Mouse (Mus musculus) liver, embryonic 15.5 days (tissue): ENCODE data around the gene Dnajb2. TPM values are rescaled to one million over a fixed set of nuclear protein-coding genes. Genes with fewer than 3 reads are reported as not detected.

Source experiments
- ATAC-seq: fragments of 200-750 bp; cut with Nextera tagmentation; 2 replicates; pipeline ENCODE4 v1.8.0; 2017; ENCODE audit warnings: moderate number of reproducible peaks, mild to moderate bottlenecking, moderate library complexity; ENCODE audit not compliant: insufficient read depth
- H3K27ac ChIP-seq: fragments of 300-500 bp; sonication (generic); replicated peaks from 2 replicates; pipeline ENCODE4 v1.5.1; 2015; ENCODE audit warnings: mild to moderate bottlenecking, inconsistent platforms
- H3K27me3 ChIP-seq: fragments of 300-500 bp; sonication (generic); 2 replicates; pipeline ENCODE4 v1.6.1; 2015; ENCODE audit warnings: mild to moderate bottlenecking, inconsistent platforms
- H3K36me3 ChIP-seq: fragments of 300-500 bp; sonication (generic); replicated peaks from 2 replicates; pipeline ENCODE4 v1.6.1; 2015; ENCODE audit warnings: moderate library complexity, mild to moderate bottlenecking, inconsistent platforms
- H3K4me1 ChIP-seq: fragments of 300-500 bp; sonication (generic); replicated peaks from 2 replicates; pipeline ENCODE4 v1.6.1; 2015; ENCODE audit warnings: inconsistent platforms
- H3K4me2 ChIP-seq: fragments of 300-500 bp; sonication (generic); 2 replicates; pipeline ENCODE4 v1.6.1; 2015; ENCODE audit warnings: moderate library complexity, mild to moderate bottlenecking, inconsistent platforms
- H3K4me3 ChIP-seq: fragments of 300-500 bp; sonication (generic); replicated peaks from 2 replicates; pipeline ENCODE4 v1.5.1; 2015; ENCODE audit warnings: mild to moderate bottlenecking, inconsistent platforms
- H3K9ac ChIP-seq: fragments of 300-500 bp; sonication (generic); 2 replicates; pipeline ENCODE4 v1.6.1; 2015; ENCODE audit warnings: moderate library complexity, mild to moderate bottlenecking, inconsistent platforms
- H3K9me3 ChIP-seq: fragments of 300-500 bp; sonication (generic); replicated peaks from 2 replicates; pipeline ENCODE4 v1.6.1; 2016; ENCODE audit warnings: inconsistent platforms
- WGBS: fragments of 180-500 bp; shearing (Covaris S2); methylation state at CpG from one replicate; pipeline ENCODE4 v1.1.7; 2015; ENCODE audit warnings: mixed read lengths; ENCODE audit not compliant: insufficient replicate concordance; 5-methylcytosine and 5-hydroxymethylcytosine counted together
- polyA plus RNA-seq: library from polyadenylated mRNA; unstranded; fragments of >200 nt; fragmentation: Nextera tagmentation; extraction: Ambion mirVana; gene quantifications from 2 replicates; pipeline ENCODE4 v1.2.1, GENCODE M21; 2015

Dnajb2 gene
- polyA plus RNA-seq, 1 experiment from 2014 or later: 28.9 TPM

DNA sequence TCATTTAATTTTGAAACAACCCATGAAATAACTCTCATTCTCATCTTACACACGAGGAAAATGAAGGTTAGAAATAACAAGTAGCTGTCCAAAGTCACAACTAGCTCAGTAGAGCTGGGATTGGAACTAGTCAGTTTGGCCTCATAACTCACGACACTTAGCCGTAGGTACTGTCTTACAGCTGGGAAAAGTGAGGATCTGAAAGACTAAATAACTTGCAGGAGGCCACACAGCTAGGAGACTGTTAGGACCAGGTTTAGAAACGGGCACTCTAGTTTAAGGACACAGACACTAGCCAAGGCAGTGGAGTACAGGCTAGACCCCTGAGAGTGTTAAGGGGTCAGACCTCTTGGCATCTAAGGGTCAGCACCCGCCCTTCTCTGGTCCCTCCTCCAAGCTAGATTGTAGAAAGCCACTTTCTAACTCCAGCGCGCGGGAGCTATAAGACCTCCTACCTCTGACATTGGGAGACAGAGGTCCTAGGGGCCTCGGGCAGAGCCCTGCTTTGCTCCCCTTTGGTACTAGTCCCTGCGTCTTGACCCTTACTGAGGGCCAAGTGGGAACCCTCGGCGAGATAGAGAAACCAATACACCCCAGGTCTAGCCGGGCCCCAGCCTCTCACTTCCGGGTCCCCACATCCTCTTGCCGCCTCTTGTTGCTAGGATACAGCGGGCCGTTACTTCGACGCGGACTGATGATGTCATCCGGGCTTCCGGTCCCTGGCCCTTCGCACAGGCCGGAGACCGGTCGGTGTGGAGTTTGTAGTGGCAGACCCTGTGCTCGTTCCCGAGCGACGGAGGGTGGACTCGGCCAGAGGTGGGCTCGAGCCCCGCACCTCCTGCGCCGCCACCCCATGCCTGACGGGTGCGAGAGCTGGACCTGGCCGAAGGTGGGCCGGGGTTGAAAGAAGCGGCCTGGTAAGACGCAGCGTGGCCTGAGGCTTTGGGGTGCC, 25.8 kb upstream of the Dnajb2 start, which contains the start of the genes Glb1l and Stk16:
TSS of gene Glb1l (minus strand) at position 678 of the 952 bp plus-strand sequence.
TSS of gene Stk16 (plus strand) at position 703 of the 952 bp plus-strand sequence.
- H3K27me3 ChIP-seq: no peaks in the 10 kb centered on the region
- H3K4me2 ChIP-seq: peak within 1 kb of the TSS; percentile 99
- peaks cover 71% of the 10 kb centered on the region for H3K4me1 ChIP-seq
- H3K27ac ChIP-seq: peak within 1 kb of the TSS; percentile 95
- H3K36me3 ChIP-seq: peaks cover 38% of the 10 kb centered on the region
- 3% methylated on average over 42 of the region's 42 CpGs for WGBS
- peak within 1 kb of the TSS; percentile 77 for H3K4me3 ChIP-seq
- ATAC-seq: peak; percentile 85
- peak within 1 kb of the TSS; percentile 83 for H3K9ac ChIP-seq
- no peaks in the 10 kb centered on the region for H3K9me3 ChIP-seq

DNA sequence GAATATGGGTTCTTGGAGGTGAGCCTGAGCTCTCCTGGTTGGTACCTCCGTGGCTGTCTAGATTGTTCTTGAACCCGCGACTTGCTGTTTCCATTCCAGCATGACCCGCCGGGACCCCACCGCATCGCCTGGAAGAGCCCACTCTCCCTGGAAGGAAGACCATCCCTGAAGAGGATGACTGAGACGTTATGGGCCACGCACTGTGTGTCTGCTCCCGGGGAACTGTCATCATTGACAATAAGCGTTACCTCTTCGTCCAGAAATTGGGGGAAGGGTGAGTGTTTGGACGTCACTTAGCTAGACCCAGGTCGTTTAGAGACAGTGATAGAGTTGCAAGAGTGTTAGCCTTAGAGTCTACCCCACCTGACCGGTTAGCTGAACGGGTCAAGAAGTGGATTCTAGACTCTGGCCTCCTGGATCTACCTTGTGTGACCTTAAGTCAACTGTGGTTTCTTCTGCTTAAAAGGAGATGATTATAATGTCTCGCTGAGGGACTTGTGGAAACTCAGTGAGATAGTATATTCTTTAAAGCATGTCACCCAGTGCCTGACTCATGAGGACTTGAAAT, 25.0 kb upstream of the Dnajb2 start:
- Histone ChIP-seq H3K4me3 (peak overlapping the region; percentile 77), H3K9ac (peak overlapping the region; percentile 83), H3K27ac (peak overlapping the region; percentile 95), H3K4me1 (peaks cover 80% of the 10 kb centered on the region), H3K4me2 (peak overlapping the region; percentile 99), H3K36me3 (peaks cover 46% of the 10 kb centered on the region), H3K9me3 (no peaks in the 10 kb centered on the region), H3K27me3 (no peaks in the 10 kb centered on the region)
- 6% methylated on average over 17 of the region's 17 CpGs for WGBS
- no peak for ATAC-seq

DNA sequence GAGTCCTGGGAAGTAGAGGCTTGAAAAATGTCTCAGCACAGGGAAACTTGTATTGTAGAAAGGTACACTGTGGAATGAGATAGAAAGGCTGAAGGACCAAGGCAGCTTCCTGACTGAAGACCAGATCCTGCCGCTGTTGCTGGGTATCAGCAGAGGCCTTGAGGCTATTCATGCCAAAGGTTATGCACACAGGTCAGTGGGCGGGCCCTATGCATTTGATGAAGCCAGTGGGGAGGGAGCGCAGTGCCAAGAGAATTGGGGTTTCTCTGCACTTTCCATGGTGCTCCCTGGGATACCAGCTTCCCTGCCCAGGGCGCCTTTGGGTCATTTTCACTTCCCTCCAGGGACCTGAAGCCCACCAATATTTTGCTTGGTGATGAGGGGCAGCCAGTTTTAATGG, 23.7 kb upstream of the Dnajb2 start:
- peak overlapping the region; percentile 95 for H3K27ac ChIP-seq
- ATAC-seq: no peak
- H3K4me1 ChIP-seq: peaks cover 90% of the 10 kb centered on the region
- peak overlapping the region; percentile 99 for H3K4me2 ChIP-seq
- H3K9ac ChIP-seq: peak overlapping the region; percentile 43
- H3K36me3 ChIP-seq: peaks cover 56% of the 10 kb centered on the region
- H3K9me3 ChIP-seq: no peaks in the 10 kb centered on the region
- H3K4me3 ChIP-seq: peak overlapping the region; percentile 77
- H3K27me3 ChIP-seq: no peaks in the 10 kb centered on the region
- WGBS: 68% methylated on average over 4 of the region's 4 CpGs

DNA sequence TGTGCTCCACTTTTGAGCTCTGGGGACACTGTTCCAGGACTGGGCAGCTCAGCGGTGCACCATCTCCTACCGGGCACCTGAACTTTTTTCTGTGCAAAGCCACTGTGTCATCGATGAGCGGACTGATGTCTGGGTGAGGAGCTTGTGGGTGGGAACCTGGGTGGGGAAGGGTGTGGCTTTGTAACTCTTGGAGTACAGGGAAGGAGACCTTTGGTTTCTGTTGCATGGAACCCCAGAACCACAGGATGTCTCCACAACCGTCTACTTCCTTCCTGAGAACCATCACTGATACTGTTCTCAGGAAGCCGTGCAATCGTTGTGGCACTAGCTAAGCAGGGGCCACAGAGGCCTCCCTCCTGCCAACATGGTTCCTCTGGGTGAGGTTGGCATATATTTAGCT, 23.1 kb upstream of the Dnajb2 start:
- ATAC-seq: no peak
- peaks cover 93% of the 10 kb centered on the region for H3K4me1 ChIP-seq

DNA sequence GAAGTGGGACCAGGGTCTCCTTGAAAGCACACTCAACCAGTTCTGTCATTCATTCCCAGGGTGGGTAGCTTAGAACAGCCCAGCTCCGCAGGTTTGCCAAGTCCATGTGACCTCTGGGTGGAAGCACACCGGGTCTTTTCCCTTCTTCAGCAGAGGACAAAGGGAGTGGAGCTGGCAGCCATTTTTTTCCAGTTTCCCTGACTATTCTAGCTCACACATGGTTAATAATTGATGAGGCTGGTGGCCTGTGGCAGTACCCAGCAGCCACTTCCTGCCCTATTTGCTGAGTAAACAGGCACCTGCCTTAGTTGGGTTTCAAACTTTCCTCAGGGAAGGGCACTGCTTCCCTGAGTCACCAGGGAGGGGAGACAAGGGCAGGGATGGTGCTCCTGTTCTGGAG, 21.8 kb upstream of the Dnajb2 start:
- Histone ChIP-seq H3K9ac (peak overlapping the region; percentile 93; the same call in 1 of the 2 replicates), H3K27me3 (peaks cover 2% of the 10 kb centered on the region), H3K27ac (peak overlapping the region; percentile 95), H3K9me3 (no peaks in the 10 kb centered on the region), H3K4me1 (peaks cover 81% of the 10 kb centered on the region), H3K4me2 (peak overlapping the region; percentile 99), H3K36me3 (peaks cover 56% of the 10 kb centered on the region), H3K4me3 (peak overlapping the region; percentile 80)
- WGBS: 55% methylated on average over 2 of the region's 2 CpGs
- ATAC-seq: no peak

More for the DNA sequence above, 23.1 kb upstream of the Dnajb2 start:
- Histone ChIP-seq H3K4me2 (peak overlapping the region; percentile 99), H3K27ac (peak overlapping the region; percentile 95), H3K36me3 (peaks cover 56% of the 10 kb centered on the region), H3K27me3 (no peaks in the 10 kb centered on the region), H3K4me3 (peak overlapping the region; percentile 77), H3K9me3 (no peaks in the 10 kb centered on the region), H3K9ac (peak overlapping the region; percentile 43)
- WGBS: 6% methylated on average over 7 of the region's 7 CpGs

DNA sequence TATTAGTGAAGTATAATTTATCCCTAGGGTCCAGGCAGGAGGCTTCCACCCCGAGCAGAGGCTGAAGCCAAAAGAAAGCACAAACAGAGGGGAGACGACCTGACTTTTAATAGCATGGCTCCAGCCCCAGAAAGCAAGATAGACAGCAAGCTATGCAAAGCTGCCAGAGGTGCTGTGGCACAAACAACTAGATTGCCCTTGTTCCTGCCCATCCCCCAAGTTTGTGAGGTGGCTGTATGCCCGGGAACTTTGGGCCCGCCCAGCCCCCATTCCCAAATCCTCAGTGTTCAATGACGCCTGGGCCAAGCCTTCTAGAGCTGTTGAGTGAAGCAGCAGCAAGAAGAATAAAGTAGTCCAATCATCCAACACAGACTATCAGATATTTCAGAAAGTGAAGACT, 21.3 kb upstream of the Dnajb2 start:
- peaks cover 81% of the 10 kb centered on the region for H3K4me1 ChIP-seq
- H3K4me2 ChIP-seq: peak overlapping the region; percentile 99
- no peak for ATAC-seq
- H3K27ac ChIP-seq: peak overlapping the region; percentile 95
- H3K4me3 ChIP-seq: peak overlapping the region; percentile 80
- peaks cover 56% of the 10 kb centered on the region for H3K36me3 ChIP-seq
- no peaks in the 10 kb centered on the region for H3K9me3 ChIP-seq
- H3K9ac ChIP-seq: peak overlapping the region; percentile 93; the same call in 1 of the 2 replicates
- peaks cover 7% of the 10 kb centered on the region for H3K27me3 ChIP-seq
- 44% methylated on average over 5 of the region's 5 CpGs for WGBS

DNA sequence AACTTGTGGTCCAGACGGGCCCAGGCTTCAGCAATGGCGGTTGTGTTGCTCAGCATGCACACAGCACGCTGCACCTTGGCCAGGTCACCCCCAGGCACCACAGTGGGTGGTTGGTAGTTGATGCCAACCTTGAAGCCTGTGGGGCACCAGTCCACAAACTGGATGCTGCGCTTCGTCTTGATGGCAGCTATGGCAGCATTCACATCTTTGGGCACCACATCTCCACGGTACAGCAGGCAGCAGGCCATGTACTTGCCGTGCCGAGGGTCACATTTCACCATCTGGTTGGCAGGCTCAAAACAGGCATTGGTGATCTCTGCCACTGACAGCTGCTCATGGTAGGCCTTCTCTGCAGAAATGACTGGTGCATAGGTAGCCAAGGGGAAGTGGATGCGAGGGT, 20.4 kb upstream of the Dnajb2 start:
- Histone ChIP-seq H3K27ac (peak overlapping the region; percentile 95), H3K9me3 (no peaks in the 10 kb centered on the region), H3K9ac (peak overlapping the region; percentile 93), H3K4me3 (peak overlapping the region; percentile 80), H3K27me3 (peaks cover 16% of the 10 kb centered on the region), H3K4me1 (peaks cover 78% of the 10 kb centered on the region), H3K36me3 (peaks cover 56% of the 10 kb centered on the region), H3K4me2 (peak overlapping the region; percentile 99)
- ATAC-seq: no peak
- WGBS: 85% methylated on average over 9 of the region's 9 CpGs

DNA sequence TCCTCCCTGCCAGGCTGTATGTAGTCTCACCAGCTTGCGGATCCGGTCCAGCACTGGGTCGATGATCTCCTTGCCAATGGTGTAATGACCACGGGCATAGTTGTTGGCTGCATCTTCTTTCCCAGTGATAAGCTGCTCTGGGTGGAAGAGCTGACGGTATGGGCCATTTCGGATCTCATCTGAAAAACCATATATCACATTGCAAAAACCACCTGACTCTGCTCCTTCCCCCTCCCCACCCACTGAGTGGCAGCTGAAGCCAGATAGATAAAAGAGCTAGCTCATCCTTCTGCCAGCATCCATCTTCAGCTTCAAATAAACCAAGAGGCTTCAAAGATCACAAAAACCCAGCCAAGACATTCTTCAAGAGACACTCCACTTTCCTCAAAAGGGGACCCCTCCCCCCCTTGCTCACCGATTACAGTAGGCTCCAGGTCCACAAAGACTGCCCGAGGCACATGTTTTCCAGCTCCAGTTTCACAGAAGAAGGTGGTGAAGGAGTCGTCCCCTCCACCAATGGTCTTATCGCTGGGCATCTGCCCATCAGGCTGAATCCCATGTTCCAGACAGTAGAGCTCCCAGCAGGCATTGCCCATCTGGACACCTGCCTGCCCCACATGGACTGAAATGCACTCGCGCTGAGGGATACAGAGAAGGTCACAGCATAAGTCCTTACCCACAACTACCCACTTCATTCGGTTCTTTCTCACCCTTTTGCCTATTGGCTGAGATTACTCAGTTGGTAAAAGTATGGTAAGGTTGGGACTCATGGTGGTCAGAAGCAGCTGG, 19.2 kb upstream of the Dnajb2 start:
- Histone ChIP-seq H3K4me3 (peak overlapping the region; percentile 80), H3K4me2 (peak overlapping the region; percentile 99), H3K27ac (peak overlapping the region; percentile 95), H3K36me3 (peaks cover 53% of the 10 kb centered on the region), H3K27me3 (peaks cover 26% of the 10 kb centered on the region), H3K9ac (peak overlapping the region; percentile 93), H3K9me3 (no peaks in the 10 kb centered on the region), H3K4me1 (peaks cover 70% of the 10 kb centered on the region)
- ATAC-seq: peak; percentile 55
- WGBS: 31% methylated on average over 13 of the region's 13 CpGs

DNA sequence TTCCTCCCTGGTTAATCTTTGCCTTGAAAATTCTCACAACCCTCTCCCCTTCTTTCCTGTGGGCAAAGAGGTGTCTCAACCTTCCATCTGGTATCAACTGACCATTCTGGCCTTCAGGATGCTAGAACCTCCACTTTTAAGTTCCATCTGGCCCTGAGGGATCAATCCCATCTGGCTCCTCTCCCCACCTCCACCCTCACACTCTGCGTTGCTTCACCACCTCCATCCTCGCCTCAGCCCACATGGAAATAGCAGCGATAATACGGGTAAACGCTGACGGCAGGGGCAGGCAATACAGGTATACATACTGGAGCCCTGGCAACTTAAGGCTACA, 18.3 kb upstream of the Dnajb2 start:
- peaks cover 64% of the 10 kb centered on the region for H3K4me1 ChIP-seq
- ATAC-seq: peak; percentile 3; the same call in 1 of the 2 replicates
- peaks cover 44% of the 10 kb centered on the region for H3K36me3 ChIP-seq
- peak overlapping the region; percentile 99 for H3K4me2 ChIP-seq
- H3K4me3 ChIP-seq: peak overlapping the region; percentile 80
- peak overlapping the region; percentile 93 for H3K9ac ChIP-seq
- H3K9me3 ChIP-seq: no peaks in the 10 kb centered on the region
- peak overlapping the region; percentile 95 for H3K27ac ChIP-seq
- H3K27me3 ChIP-seq: peaks cover 26% of the 10 kb centered on the region
- WGBS: under 1% methylated on average over 6 of the region's 6 CpGs

DNA sequence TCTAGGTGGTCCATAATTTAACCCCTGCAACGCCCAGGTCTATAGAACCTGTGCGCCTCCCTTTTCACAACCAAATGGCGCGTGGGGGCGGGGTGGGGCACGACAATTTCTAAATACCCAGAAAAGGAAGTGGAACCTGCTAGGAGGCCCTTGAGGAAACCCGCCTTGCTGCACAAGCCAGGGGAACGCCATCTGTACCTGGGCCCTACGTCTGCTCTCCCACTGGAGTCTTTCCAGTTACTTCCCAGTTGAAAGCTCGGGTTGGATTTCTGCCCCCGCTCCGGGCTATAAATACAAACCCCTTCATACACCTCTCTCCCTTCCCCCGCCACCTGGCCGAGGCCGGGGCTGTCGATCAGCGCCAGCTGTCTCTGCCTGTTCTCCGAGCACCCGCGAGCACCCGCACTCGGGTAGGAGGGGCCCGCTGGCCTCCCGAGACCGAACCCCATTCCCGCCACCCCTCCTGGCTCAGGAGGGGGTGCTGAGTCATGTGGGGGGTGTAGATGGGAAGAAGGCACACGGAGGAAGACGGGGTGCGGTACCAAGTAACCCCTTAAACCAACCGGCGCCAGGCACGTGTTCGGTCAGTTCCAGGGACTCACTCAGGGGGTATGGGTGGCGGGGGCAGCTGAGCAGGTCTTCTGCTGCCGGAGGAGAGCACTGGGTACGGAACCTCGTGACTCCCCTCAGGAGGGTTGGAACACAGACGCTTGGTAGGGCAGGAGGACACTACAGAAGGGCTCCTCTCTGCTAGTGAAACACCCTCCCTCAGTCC, 17.8 kb upstream of the Dnajb2 start:
- ATAC-seq: peak; percentile 68
- WGBS: under 1% methylated on average over 38 of the region's 38 CpGs
- Histone ChIP-seq H3K36me3 (peaks cover 39% of the 10 kb centered on the region), H3K9ac (peak overlapping the region; percentile 93), H3K4me1 (peaks cover 62% of the 10 kb centered on the region), H3K27ac (peak overlapping the region; percentile 95), H3K4me3 (peak overlapping the region; percentile 80), H3K27me3 (peaks cover 26% of the 10 kb centered on the region), H3K4me2 (peak overlapping the region; percentile 99), H3K9me3 (no peaks in the 10 kb centered on the region)
